Mouse (Mus musculus) cerebellum, adult (tissue): ENCODE data around the gene Sirpb1b.
"Not testable (repeated sequence)": the region's sequence is repeated elsewhere in the genome, so short reads cannot be mapped to it uniquely, and the experiment has no call there.

Experiments used
- ATAC-seq: cut with Nextera tagmentation; 2 replicates; pipeline ENCODE4 v1.9.2; 2017; ENCODE audit warnings: mild to moderate bottlenecking, moderate library complexity, mixed read lengths; ENCODE audit not compliant: insufficient number of reproducible peaks, low FRiP score, low TSS enrichment

Sirpb1b gene

DNA sequence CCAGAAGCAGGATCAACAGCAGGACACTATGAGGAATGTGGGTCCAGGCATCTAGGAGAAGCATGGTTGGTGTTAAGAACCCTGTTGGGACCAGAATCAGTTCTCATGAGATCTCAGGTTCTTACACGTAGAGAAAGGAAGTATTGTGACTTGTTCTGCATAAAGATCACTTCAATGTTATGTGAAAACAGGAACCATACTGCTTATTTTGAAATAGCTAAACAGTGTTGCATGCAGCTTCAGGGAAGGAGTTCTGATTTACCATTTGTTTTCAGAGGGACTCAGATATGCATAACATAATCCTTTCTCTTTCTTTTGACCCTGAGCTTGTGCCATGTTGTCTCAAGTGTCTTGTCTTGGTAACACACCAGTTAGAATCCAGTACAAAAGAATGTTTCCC is at the start of gene Sirpb1b:
Gene Sirpb1b (minus strand): TSS at position 179 of the 400 bp plus-strand sequence.
- ATAC-seq = not testable (repeated sequence)

DNA sequence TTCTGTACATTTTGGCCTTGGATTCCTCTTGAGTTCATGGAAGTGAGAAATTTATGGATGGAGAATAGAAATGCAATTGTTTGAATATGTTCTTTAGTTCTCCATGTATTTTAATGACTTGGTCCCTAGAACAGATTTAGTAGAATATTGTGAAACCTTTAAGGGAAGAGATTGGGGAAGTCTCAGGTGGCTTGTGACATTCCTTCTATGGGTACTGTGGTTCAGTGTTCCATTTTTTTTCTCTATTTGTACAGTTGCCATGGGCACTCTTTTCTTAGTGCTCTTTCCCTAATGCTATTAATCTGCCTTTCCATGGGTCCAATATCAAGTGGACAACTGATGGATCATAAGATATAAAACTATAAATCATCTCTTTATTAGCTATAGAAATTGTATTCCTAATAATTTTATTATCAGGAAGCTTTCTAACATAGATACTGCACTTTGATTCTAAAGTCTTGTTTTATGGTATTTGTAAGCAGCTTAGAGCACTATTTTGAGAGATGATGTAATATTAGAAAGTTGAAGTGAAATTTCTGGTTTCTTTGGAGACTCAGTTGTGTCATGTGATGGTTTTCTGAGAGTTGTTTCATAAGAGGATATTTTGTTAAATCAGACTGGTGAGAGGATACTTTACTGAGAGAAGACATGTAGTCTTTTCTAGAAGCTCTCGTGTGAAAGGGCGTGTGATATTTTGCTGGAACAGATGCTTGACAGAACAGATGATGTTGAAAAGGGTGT is 15.7 kb upstream of the Sirpb1b start:
- ATAC-seq = not testable (repeated sequence)

DNA sequence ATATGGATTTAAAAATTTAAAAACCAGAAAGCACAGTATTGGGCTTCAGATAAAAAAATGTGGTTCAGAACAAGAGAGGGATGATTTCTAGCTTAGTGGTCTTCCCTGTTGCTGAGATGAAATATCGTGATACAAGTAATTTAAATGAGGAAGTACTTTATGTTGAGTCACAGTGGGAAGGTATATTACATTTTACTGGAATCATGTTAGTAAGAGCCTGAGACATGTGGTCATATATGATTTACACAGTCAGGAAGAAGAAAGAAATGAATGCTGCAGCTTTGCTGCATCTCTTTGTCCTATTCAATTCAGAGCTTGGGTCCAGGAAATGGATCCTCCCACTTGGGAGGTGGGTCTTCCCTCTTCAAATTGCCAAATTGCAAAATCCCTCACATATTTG is 11.8 kb upstream of the Sirpb1b start:
- ATAC-seq = not testable (repeated sequence)

DNA sequence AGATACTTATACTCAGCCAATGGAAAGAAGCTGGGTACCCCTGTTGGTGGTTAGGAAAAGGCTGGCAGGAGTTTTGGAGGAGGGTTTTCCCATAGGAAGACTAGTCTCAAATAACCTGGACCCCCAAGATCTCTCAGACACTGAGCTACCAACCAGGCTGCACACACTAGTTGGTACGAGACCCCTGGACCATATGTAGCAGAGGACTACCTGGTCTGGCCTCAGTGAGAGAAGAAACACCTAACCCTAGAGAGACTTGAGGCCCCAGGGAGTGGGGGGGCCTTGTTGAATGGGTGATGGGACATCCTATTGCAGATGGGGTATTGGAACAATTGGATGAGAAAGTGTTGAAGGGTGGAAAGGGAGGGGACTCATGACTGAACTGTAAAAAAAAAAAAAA is 8.6 kb upstream of the Sirpb1b start:
- ATAC-seq = no peak

DNA sequence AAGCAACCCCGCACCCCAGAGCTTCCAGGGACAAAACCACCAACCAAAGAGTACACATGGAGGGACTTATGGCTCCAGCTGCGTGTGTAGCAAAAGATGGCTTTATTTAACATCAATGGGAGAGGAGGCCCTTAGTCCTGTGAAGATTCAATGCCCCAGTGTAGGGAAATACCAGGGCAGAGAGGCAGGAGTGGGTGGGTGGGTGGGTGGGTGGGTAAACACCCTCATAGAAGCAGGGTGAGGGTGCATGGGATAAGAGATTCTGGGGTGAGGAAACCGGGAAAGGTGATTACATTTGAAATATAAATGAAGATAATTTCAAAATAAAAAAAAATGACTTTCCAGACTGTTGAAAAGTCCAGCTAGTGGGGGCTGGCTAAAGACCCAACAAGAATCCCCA is 8.1 kb upstream of the Sirpb1b start:
- ATAC-seq = not testable (repeated sequence)

DNA sequence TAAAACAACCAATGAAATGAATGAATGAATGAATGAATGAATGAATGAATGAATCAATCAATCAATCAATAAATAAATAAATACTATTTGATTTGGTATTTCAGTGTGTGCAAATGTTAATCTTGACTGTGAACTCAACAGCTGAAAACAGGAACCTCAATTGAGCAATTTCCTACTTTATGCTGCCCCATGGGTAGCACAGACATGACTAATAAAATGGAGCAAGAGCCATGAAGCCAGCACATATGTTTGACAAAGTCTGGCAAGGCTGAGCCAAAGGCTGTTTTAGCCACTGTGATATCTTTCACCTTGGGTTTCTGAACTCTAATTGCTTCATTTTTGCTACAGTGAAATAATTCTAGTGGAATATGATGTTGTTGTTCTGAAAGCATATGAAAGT is 1.6 kb upstream of the Sirpb1b start:
- ATAC-seq = not testable (repeated sequence)

DNA sequence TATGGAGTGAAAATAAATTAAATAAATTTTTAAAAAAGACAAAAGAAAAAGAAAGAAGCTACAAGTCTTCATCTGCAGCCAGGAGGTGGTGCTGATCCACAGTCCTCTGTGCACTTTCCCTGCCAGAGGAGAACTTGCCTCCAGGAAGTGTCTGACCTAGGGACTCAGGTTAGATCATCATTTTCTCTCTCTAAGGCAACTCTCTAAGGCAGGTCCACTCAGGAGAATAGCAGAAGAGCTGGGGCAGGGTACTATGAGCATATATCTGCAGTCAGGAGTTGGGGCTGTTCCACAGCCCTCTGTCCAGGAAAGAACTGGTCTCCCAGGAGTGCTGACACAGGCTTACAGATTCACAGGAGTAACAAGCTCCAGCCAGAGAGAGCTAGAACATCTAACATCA is 46.3 kb downstream of the Sirpb1b start:
- ATAC-seq = no peak

DNA sequence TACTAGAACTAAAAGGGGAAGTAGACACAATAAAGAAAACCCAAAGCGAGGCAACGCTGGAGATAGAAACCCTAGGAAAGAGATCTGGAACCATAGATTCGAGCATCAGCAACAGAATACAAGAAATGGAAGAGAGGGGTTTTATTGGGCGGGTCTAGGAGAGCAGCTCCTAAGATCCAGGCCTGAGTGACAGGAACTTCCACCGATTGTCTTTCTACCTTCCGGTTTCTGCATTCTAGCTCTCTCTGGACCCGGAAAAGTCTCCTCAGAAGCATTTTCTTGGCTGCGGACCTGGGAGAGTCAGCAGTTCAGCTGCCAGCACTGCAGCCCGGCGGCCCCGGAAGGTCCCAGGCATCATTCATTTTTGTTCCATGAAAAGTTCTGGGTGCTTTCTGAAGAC is 61.3 kb downstream of the Sirpb1b start:
- ATAC-seq = not testable (repeated sequence)

DNA sequence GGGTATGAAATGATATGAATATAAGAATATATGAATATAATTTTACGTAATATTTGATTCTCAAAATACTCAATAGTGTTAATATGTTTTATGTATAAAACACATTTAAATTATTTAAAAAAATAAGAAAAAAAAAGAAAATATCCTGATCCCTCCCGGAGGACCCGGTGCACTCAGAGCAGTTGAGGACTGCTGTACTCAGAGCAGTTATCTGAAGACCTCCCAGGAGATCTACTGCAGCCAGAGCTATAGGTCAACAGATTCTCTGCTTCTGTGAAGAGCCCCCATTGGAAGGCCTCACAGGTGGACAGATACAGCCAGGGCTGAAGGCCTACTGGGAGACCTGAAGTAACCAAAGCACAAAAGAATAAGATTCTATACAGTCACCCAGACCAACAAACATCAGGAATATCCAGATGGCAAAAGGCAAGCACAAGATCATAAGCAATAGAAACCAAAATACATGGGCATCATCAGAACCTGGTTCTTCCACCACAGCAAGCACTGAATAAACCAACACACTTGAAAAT is 67.0 kb downstream of the Sirpb1b start:
- not testable (repeated sequence) for ATAC-seq

DNA sequence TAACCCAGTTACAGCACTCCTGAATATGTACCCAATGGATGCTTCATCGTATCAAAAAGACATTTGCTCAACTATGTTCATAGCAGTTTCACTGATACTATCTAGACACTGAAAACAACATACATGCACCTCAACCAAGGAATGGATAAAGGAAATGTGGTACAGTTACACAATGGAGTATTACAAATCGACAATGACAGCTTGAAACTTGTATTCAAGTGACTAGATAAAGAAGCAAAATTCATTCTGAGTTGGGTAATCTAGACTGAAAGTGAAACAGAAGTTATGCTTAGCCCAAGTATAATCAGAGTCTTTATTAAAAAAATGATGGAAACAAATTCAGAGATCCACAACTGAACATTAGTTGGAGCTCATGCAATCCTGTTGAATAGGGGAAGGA is 100.0 kb downstream of the Sirpb1b start:
- ATAC-seq = not testable (repeated sequence)

DNA sequence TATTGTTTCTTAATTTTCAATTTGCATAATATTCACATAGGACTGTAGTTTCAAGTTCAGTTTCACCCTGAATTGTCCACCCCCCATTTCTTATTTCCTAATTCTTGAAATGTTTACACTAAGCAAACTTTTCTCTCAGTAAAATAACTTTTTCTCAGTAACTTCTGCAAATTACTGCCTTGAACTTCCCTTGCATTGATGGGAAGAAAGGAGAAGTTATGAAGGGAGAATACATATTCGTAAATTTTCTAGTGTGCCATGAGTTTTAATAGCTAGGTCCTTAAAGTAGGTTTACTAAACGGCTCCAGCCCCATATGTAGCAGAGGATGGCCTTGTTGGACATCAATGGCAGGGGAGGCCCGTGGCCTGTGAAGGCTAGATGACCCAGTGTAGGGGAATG is 104.7 kb downstream of the Sirpb1b start:
- ATAC-seq = not testable (repeated sequence)
